Mouse (Mus musculus): ENCODE results near the gene Lipi.

Gene Lipi

DNA sequence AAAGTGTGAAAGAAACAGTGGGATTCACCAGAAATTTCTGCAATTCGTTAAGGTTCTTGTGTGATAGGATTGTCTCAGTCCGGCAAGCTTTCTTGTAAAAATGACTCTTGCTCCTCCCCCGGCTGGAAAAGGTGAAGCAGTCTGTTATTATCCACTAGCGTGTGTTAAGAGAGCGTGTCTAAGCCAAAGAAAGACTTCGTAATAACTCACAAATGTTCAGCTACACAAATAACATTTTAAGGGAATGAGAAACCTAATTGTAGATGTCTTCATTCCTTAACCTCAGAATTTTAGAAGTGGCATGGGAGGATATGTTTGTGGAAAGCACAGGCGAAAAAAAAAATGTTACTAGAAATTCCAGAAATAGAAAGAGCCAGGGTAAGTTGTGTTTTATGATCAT is at the start of gene Lipi:
Gene Lipi (minus strand): TSS at position 101 of the 400 bp plus-strand sequence.
- no peak for DNase-seq (ENCODE audit: low read depth, low spot score)

DNA sequence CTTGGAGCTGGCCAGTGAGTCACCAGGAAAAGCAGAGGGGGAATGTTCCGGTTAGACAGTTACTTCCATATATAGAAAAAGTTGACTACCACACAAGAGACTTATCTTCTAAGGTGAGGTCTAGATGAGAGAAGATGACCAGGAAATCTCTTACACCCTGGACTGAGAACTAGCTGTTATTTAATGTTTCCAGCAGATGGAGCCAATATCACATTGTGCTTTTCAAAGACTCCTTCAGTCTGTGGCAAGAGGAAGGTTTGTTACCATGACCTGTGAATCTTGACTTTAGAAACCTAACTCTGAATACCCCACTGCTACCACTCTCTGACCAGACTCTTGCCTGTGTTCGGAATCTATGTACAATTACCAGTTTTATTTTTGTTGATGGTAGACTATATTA is 42.0 kb upstream of the Lipi start:
- no peak for DNase-seq (ENCODE audit: low read depth, low spot score)

GRCm38 (mm10) chr16:75617651-75618349 is 31.9 kb upstream of the Lipi start:
- DNase-seq (ENCODE audit: low read depth, low spot score), result peak; percentile 61

DNA sequence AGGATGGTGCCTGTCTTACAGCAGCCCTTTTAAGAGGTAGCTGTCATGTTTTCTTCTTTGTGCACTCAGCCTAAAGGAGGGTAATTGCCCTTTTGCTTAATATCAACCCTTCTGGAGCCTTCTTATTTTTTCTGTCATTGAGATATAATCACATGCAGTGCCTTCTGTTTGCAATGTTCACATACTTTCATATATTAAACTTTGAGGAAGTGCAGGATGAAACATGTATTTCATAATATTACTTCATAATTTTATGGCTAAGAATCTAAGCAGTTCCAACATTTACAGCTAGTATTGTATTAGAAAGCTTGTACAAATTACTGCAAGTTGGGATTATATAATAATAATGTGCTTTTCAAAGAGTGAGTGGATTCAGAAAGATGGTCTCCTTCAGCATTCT is 26.7 kb upstream of the Lipi start:
- no peak for DNase-seq (ENCODE audit: low read depth, low spot score)

DNA sequence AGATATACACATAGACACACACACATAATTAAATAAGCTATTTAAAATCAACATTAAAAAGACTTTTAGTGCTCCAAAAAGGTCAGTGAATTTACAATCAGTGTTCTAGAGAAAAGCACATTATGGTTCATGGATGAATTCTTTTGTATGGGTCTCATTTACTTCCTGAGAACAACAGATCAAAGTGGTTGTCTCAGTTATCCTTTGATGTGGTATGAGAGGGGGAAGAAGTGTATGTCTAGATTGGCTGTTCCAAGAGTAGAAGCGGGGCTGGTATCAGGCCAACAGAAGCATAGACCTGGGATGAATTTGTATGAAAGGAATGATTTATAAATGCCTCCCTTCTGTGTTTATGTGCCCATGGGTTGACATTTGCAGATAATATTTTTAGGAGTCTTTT is 20.6 kb upstream of the Lipi start:
- no peak for DNase-seq (ENCODE audit: low read depth, low spot score)

DNA sequence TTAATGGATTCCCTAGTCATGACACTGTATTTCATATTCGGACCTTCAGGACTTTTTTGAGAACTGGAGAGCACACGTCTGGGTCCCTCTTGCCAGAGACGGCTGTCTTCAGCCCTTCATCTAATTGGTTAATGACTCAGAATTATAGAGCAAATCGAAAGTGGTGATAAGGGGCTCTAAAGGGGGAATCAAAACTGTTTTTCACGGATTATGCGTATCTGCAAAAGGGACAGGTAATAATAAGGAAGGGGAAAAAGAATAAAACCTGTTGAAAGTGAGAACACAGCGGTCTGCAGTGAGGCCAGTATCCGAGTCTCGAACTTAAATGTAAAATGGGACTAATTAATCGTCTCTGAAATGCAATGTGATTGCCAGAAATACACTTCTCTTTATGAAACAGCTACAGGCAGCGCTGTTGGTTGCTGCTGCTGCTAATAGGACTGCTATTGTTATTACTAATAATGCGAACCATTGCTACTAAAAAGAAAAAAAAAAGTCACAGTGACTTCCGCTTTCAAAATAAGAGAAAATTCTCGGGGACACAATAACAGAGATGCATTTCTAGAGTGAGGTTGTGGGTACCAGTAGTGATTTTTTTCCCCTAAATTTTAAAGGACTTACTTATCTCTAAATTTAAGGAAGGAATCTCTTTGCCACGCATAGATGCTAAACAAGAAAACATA is 7.8 kb upstream of the Lipi start:
- no peak for DNase-seq (ENCODE audit: low read depth, low spot score)

DNA sequence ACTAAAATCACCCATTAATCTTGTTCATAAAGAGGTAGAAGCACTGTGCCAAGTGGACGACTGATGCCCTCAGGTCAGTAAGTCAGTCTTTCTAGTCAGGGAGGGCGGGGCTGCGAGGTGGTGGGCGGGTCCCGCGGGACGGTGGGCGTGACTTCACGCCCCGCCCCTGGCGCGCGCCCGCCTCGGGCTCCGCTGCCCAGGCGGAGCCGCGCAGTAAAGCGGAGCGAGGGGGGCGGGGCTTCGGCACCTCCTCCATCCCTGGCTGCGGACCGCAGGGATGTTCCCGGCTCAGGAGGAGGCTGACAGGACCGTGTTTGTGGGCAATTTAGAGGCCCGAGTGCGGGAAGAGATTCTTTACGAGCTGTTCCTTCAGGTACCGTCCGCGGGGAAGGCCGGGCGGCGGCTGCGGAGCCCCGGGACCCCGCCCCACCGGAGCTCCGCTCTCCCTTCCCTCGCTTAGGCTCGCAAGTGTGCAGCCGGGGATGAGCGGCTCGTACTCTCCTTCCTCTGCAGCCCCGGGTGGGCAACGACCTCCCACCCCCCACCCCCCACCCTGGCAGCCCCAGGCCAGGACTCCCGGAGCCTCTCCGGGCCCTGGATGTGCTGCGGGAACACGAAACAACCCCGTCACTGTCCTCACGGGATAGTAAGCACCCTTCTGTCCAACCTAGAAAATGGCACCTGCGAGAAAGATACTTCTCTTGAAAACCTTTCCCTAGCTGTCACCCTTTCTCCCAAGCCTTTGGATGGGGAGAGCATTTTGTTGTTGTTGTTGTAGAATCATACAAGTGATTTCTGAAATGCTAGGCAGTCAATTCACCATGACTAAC is 7.0 kb upstream of the Lipi start, which contains the start of gene Rbm11:
Gene Rbm11 (plus strand): TSS at position 174 of the 830 bp plus-strand sequence.
- peak; percentile 73 for DNase-seq (ENCODE audit: low read depth, low spot score)

DNA sequence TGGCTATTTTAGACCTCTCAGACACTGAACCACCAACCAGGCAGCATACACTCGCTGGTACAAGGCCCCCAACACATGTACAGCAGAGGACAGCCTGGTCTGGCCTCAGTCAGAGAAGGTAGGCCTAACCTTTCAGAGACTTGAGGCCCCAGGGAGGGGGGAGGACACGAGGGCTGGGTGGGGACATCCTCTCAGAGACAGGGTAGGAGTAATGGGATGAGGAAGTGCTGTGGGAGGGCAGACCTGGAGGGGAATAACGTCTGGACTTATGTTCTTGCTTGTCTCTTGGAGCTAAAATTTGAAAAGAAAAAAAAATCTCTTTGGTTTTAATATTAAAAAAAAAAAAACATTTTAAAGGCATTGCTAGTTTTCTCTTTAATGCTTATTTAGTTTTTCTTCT is 605 bp upstream of the Lipi start:
- DNase-seq (ENCODE audit: low read depth, low spot score), result no peak

DNA sequence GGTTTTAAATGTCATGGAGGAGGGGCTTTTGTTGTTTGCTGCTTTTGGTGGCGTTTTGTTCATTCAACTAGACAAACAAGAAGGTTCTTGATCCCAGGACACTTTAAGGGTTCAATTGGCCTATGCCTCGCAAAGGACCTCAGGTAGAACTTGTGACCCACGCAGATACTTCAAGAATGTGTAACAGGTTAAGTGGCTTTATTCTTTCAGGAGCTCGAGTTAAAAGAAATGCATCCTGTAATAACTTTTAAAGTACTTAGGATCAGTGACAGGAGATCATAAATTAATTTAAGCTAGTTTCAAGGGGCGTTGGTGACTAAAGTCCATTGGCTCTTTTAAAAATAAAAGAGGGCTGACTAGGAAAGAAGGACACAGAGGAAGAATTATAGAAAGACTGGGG is 3.6 kb downstream of the Lipi start:
- DNase-seq (ENCODE audit: low read depth, low spot score), result no peak

GRCm38 (mm10) chr16:75562910-75563309 is 23.0 kb downstream of the Lipi start:
- DNase-seq (ENCODE audit: low read depth, low spot score), result no peak

DNA sequence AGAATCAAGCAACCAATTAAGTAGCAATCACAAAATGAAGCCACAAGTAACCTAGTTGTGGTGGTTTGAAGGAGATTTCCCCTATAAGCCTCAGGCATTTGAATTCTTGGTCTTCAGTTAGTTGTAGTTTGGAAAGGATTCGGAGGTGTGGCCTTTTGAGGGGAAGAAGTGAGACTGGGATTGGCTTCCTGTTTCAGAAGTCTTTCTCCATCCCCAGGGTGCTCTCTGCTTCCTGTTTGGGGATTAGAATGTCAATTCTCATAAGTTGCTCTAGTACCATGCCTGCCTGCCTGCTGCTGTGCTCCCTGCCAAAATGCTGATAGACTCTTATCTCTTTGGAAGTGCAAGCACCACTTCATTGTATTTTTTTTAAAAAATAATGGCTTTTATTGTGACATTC is 40.6 kb downstream of the Lipi start:
- DNase-seq (ENCODE audit: low read depth, low spot score), result no peak

DNA sequence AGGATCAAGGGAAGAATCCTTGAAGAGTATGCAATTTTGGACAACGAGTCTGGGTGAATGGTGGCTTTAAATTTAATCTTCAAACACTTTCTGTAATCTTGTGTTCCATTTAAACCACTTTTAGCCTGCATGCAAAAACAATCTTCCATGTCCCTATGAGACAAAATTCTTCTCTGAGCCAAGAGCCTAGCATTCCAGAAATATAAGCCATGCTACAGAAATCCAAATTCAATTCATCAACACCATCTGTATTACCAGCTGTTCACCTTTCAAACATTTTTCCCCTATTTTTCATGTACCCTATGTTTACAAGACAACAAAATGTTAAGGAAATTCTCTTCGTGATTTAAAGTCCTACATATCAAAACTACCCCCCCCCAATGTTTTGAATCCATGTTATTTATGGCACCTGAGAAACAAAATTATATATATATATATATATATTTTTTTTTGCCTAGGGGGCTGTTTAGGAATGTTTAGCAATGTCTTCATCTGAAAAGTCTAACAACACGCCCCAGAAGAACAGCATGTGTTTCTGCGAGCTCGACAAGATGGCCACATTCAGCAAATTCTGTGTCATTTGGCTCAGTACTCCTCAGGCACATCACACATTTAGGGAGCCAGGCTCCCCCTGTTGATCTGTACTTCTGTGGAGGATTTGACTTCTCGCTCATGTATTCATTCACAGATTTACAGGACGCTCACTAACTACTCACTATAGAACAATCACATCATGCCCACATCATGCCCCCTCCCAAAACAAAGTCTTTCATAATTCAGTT is 47.9 kb downstream of the Lipi start:
- no peak for DNase-seq (ENCODE audit: low read depth, low spot score)

- no peak for DNase-seq (ENCODE audit: low read depth, low spot score)
Measured at GRCm38 (mm10) chr16:75531705-75532104, 54.2 kb downstream of the Lipi start.

DNA sequence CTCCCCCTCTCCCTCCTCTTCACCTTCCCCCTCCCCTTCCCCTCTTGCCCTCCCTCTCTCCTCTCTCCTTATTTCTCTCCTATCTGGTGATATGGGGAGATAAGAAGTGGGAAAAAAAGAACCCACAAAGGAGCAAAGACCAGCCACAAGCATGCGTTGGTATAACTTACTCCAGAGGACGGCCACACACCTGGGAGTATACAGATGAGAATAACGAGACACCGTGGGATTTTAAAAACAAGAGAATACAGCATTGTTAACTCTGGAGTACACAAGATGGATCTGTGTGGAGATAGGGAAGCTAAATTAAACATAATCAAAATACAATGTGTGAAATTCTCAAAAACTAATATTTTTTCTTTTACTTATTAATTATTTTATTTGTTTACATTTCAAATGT is 89.3 kb downstream of the Lipi start:
- no peak for DNase-seq (ENCODE audit: low read depth, low spot score)
